Mouse (Mus musculus): ENCODE measurements around the gene Phldb2. TPM values are rescaled to one million over a fixed set of nuclear protein-coding genes. Genes with fewer than 3 reads are reported as not detected.

Gene Phldb2
- total and polyA plus RNA-seq, 3 experiments, result not detected

DNA sequence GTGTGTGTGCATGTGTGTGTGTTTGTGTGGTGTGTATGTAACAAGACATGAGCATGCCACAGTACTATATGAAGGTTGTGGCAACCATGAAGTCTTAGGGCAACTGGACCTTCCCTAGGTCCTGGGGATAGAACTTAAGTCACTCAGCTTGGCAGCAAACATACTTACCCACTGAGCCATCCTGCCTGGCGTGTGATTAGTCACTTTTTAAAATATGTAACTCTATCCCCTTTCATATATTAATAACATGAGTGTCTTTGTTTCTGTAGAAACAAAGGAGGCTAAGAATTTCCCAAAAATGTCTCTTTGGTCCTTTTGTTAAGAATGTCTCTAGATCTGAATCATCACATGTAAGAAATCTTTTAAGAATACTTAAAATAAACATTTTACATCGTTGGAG is 16.0 kb downstream of the Phldb2 start:
- Histone ChIP-seq H3K9me3 (replicated peaks; ENCODE audit: insufficient read depth, low read length) (no peaks in the 10 kb centered on the region), H3K79me2 (ENCODE audit: control insufficient read depth, insufficient read depth, low read length, poor library complexity) (no peaks in the 10 kb centered on the region), H3K27me3 (ENCODE audit: control insufficient read depth in 1 of 2, insufficient read depth in 2 of 2, low read length in 2 of 2) (no peaks in the 10 kb centered on the region), H3K27ac (ENCODE audit: control insufficient read depth, low read depth, low read length) (no peak overlapping the region), H3K36me3 (ENCODE audit: control insufficient read depth in 1 of 2, insufficient read depth in 2 of 2, low read length in 2 of 2) (no peaks in the 10 kb centered on the region), H3K4me1 (ENCODE audit: control insufficient read depth in 1 of 2, insufficient read depth in 2 of 2, low read length in 2 of 2) (no peaks in the 10 kb centered on the region), H3K9ac (ENCODE audit: control insufficient read depth, low read depth, low read length, poor library complexity, severe bottlenecking) (no peak overlapping the region), H3K4me3 (ENCODE audit: control insufficient read depth in 1 of 2, insufficient read depth in 1 of 2, low read depth in 2 of 2, low read length in 2 of 2) (no peak overlapping the region)
- TF ChIP-seq RAD21 (IDR thresholded peaks at IDR 0.05; ENCODE audit: low read depth, low read length), result no peak
- TF ChIP-seq E2F4 (IDR thresholded peaks at IDR 0.05; ENCODE audit: borderline replicate concordance, low read depth, low read length), result no peak
- no peak for TF ChIP-seq TBP (IDR thresholded peaks at IDR 0.05; ENCODE audit: low read depth, low read length)
- no peak for TF ChIP-seq SMC3 (IDR thresholded peaks at IDR 0.05; ENCODE audit: low read depth, low read length)
- TF ChIP-seq MAX (IDR thresholded peaks at IDR 0.05; ENCODE audit: low read length), result no peak
- TF ChIP-seq RCOR1 (IDR thresholded peaks at IDR 0.05; ENCODE audit: low read depth, low read length), result no peak
- no peak for TF ChIP-seq POLR2AphosphoS5 (IDR thresholded peaks at IDR 0.05; ENCODE audit: borderline replicate concordance, low read depth, low read length)
- TF ChIP-seq KAT2A (conservative IDR thresholded peaks at IDR 0.05; ENCODE audit: low read depth, low read length), result no peak
- no peak for DNase-seq (ENCODE audit: low read depth, low spot score)

DNA sequence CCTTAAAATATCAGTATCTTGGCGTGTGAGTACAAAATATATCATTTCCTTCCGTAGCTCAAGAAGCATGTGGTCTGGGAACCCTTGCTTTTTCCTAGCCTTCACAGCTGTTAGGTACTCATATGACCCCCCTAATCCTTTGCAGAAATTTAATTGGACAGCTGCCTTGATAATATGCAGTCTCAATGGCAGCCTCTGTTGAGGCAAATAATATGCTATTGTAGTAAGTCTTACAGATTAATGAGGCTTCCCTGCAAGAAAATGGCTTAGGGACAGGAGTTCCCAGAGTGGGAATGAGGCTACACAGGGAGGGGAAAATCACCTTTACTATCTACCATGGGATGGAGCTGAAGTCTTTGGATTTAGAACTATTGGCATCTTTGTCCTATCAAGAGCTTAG is 16.9 kb downstream of the Phldb2 start:
- Histone ChIP-seq H3K27ac (ENCODE audit: control insufficient read depth, low read depth, low read length) (no peak overlapping the region), H3K9ac (ENCODE audit: control insufficient read depth, low read depth, low read length, poor library complexity, severe bottlenecking) (no peak overlapping the region), H3K27me3 (ENCODE audit: control insufficient read depth in 1 of 2, insufficient read depth in 2 of 2, low read length in 2 of 2) (no peaks in the 10 kb centered on the region), H3K4me1 (ENCODE audit: control insufficient read depth in 1 of 2, insufficient read depth in 2 of 2, low read length in 2 of 2) (no peaks in the 10 kb centered on the region), H3K36me3 (ENCODE audit: control insufficient read depth in 1 of 2, insufficient read depth in 2 of 2, low read length in 2 of 2) (no peaks in the 10 kb centered on the region), H3K4me3 (ENCODE audit: control insufficient read depth in 1 of 2, insufficient read depth in 1 of 2, low read depth in 2 of 2, low read length in 2 of 2) (no peak overlapping the region), H3K79me2 (ENCODE audit: control insufficient read depth, insufficient read depth, low read length, poor library complexity) (no peaks in the 10 kb centered on the region), H3K9me3 (replicated peaks; ENCODE audit: insufficient read depth, low read length) (no peaks in the 10 kb centered on the region)
- TF ChIP-seq JUND (IDR thresholded peaks at IDR 0.05; ENCODE audit: low read depth, low read length), result no peak
- no peak for TF ChIP-seq ELF1 (IDR thresholded peaks at IDR 0.05; ENCODE audit: low read depth, low read length)
- no peak for TF ChIP-seq TCF12 (IDR thresholded peaks at IDR 0.05; ENCODE audit: low read depth, low read length)
- TF ChIP-seq NRF1 (IDR thresholded peaks at IDR 0.05; ENCODE audit: insufficient read depth, low read depth, low read length, poor library complexity, severe bottlenecking), result no peak
- TF ChIP-seq POLR2AphosphoS5 (IDR thresholded peaks at IDR 0.05; ENCODE audit: borderline replicate concordance, low read depth, low read length), result no peak
- TF ChIP-seq GATA1 (IDR thresholded peaks at IDR 0.05; ENCODE audit: low read depth, low read length), result no peak
- TF ChIP-seq POLR2A (IDR thresholded peaks at IDR 0.05; ENCODE audit: control insufficient read depth in 1 of 2, insufficient read depth in 1 of 2, low read depth in 1 of 2, low read length in 2 of 2, poor library complexity in 1 of 2), result no peak
- TF ChIP-seq USF2 (IDR thresholded peaks at IDR 0.05; ENCODE audit: borderline replicate concordance in 1 of 2, insufficient read depth in 1 of 2, low read depth in 1 of 2, low read length in 2 of 2), result no peak
- no peak for TF ChIP-seq ZNF384 (IDR thresholded peaks at IDR 0.05; ENCODE audit: low read depth, low read length)
- TF ChIP-seq E2F4 (IDR thresholded peaks at IDR 0.05; ENCODE audit: borderline replicate concordance, low read depth, low read length), result no peak
- TF ChIP-seq MXI1 (IDR thresholded peaks at IDR 0.05; ENCODE audit: low read depth, low read length), result no peak
- TF ChIP-seq GABPA (IDR thresholded peaks at IDR 0.05; ENCODE audit: low read depth, low read length), result no peak
- TF ChIP-seq RCOR1 (IDR thresholded peaks at IDR 0.05; ENCODE audit: low read depth, low read length), result no peak
- TF ChIP-seq TBP (IDR thresholded peaks at IDR 0.05; ENCODE audit: low read depth, low read length), result no peak
- no peak for TF ChIP-seq SIN3A (IDR thresholded peaks at IDR 0.05; ENCODE audit: low read length)
- TF ChIP-seq UBTF (IDR thresholded peaks at IDR 0.05; ENCODE audit: borderline replicate concordance, insufficient read depth, low read depth, low read length), result no peak
- TF ChIP-seq CTCF (IDR thresholded peaks at IDR 0.05 in 2 of 3, conservative IDR thresholded peaks at IDR 0.05 in 1 of 3; ENCODE audit: control insufficient read depth in 1 of 3, insufficient read depth in 1 of 3, low read depth in 2 of 3, low read length in 3 of 3, poor library complexity in 1 of 3, severe bottlenecking in 1 of 3), result no peak
- TF ChIP-seq NELFE (IDR thresholded peaks at IDR 0.05; ENCODE audit: low read depth, low read length), result no peak
- TF ChIP-seq RAD21 (IDR thresholded peaks at IDR 0.05; ENCODE audit: low read depth, low read length), result no peak
- DNase-seq (ENCODE audit: low read depth, low spot score), result no peak
